Mouse (Mus musculus): ENCODE data around the gene Gpbar1. TPM values are rescaled to one million over a fixed set of nuclear protein-coding genes. Genes with fewer than 3 reads are reported as not detected.

Gpbar1 gene
- polyA plus RNA-seq, 1 experiment = 0.14 TPM

GRCm38 (mm10) chr1:74294090-74294643 is 15.8 kb downstream of the Gpbar1 start:
- WGBS = 90% methylated on average over 3 of the region's 3 CpGs

GRCm38 (mm10) chr1:74294733-74295455 is 16.5 kb downstream of the Gpbar1 start:
- H3K27ac ChIP-seq (ENCODE audit: insufficient read depth, low read length) = peak overlapping the region; percentile 59
- TF ChIP-seq POLR2A (IDR thresholded peaks at IDR 0.05; ENCODE audit: low read depth, low read length) = no peak
- no peak for TF ChIP-seq CTCF (IDR thresholded peaks at IDR 0.05; ENCODE audit: extremely low read depth, insufficient read depth, insufficient read length, insufficient replicate concordance)
- 90% methylated on average over 6 of the region's 6 CpGs for WGBS
- peaks cover 1% of the 10 kb centered on the region; the same call in 1 of the 2 replicates for H3K36me3 ChIP-seq (ENCODE audit: control insufficient read depth, insufficient read depth, low read length)
- DNase-seq (ENCODE audit: low read depth in 1 of 2, low spot score in 2 of 2) = no peak
- no peaks in the 10 kb centered on the region for H3K27me3 ChIP-seq (ENCODE audit: control insufficient read depth, insufficient read depth, low read length)
- peaks cover 4% of the 10 kb centered on the region; the same call in 1 of the 2 replicates for H3K4me1 ChIP-seq (ENCODE audit: control insufficient read depth, insufficient read depth, insufficient read length)
- no peak overlapping the region for H3K4me3 ChIP-seq (ENCODE audit: extremely low read depth, insufficient read depth, insufficient read length)

More at GRCm38 (mm10) chr1:74294090-74294643, 15.8 kb downstream of the Gpbar1 start:
- TF ChIP-seq POLR2A (IDR thresholded peaks at IDR 0.05; ENCODE audit: low read depth, low read length) (no peak), CTCF (IDR thresholded peaks at IDR 0.05; ENCODE audit: extremely low read depth, insufficient read depth, insufficient read length, insufficient replicate concordance) (no peak)
- Histone ChIP-seq H3K4me1 (ENCODE audit: control insufficient read depth, insufficient read depth, insufficient read length) (peaks cover 4% of the 10 kb centered on the region; the same call in 1 of the 2 replicates), H3K36me3 (ENCODE audit: control insufficient read depth, insufficient read depth, low read length) (peaks cover 1% of the 10 kb centered on the region; the same call in 1 of the 2 replicates), H3K27ac (ENCODE audit: insufficient read depth, low read length) (no peak overlapping the region), H3K27me3 (ENCODE audit: control insufficient read depth, insufficient read depth, low read length) (no peaks in the 10 kb centered on the region), H3K4me3 (ENCODE audit: extremely low read depth, insufficient read depth, insufficient read length) (no peak overlapping the region)
- DNase-seq (ENCODE audit: low read depth in 1 of 2, low spot score in 2 of 2) = no peak

DNA sequence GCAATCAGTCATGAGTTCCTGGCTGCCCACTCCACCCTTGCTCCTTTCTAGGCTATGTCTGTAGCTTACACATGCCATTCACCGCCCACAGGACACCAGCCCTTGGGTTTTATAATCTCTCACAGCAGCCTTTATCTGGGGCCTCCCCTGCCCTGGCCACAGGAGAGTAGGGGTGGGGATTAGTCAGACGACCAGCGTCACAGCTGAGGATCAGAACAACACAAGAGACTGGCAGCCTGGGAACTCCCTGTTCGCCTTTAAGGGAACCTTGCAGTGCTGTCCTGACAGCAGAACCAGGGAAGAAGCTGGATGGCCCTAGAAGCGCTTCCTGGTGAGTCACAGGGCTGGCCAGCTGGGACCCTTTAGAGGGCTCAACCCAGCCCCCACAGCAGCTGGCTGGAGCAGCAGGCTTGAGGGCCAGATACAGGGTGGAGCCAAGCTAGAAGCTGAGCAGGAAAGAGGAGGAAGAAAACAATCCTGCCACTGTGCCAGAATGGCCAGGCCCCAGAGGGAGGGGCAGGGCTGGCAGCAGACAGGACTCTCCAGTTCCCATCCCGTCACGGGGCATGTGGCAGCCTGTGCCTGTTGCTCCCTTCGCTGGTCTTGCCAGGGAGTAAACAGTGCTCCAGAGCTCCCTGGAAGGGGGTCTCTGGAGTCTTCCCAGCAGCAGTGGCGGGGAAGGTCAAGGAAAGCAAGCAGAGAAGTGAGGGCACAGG is 17.3 kb downstream of the Gpbar1 start:
- Histone ChIP-seq H3K4me1 (ENCODE audit: control insufficient read depth, insufficient read depth, insufficient read length) (peaks cover 4% of the 10 kb centered on the region; the same call in 1 of the 2 replicates), H3K27ac (ENCODE audit: insufficient read depth, low read length) (peak overlapping the region; percentile 59), H3K36me3 (ENCODE audit: control insufficient read depth, insufficient read depth, low read length) (0 out of 2 replicates have a peak, but pooled peaks cover 1% of the 10 kb centered on the region), H3K4me3 (ENCODE audit: extremely low read depth, insufficient read depth, insufficient read length) (no peak overlapping the region), H3K27me3 (ENCODE audit: control insufficient read depth, insufficient read depth, low read length) (no peaks in the 10 kb centered on the region)
- no peak for TF ChIP-seq CTCF (IDR thresholded peaks at IDR 0.05; ENCODE audit: extremely low read depth, insufficient read depth, insufficient read length, insufficient replicate concordance)
- no peak for TF ChIP-seq POLR2A (IDR thresholded peaks at IDR 0.05; ENCODE audit: low read depth, low read length)
- 51% methylated on average over 9 of the region's 9 CpGs for WGBS
- DNase-seq (ENCODE audit: low read depth in 1 of 2, low spot score in 2 of 2) = peak in 1 of 2 experiments; percentile 30

DNA sequence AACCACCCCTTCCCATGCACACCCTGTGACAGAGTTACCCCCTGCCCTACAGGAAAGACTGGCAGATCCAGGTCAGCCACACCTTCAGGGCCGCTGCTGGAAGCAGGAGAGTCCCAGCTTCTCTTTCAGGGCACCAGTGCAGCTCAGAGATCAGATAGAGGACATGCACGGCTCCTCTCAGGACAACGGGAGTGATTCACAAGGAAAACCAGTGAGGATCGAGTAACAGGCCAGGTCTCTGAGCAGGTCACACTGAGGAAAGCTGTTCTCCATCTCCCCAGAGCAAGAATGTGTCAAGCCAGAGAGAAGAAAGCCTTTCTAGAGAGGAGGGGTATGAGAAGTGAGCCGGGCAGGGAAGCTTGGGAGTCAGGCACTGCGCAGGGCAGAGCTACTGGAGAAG is 18.1 kb downstream of the Gpbar1 start:
- TF ChIP-seq CTCF (IDR thresholded peaks at IDR 0.05; ENCODE audit: extremely low read depth, insufficient read depth, insufficient read length, insufficient replicate concordance) (no peak), POLR2A (IDR thresholded peaks at IDR 0.05; ENCODE audit: low read depth, low read length) (no peak)
- Histone ChIP-seq H3K27ac (ENCODE audit: insufficient read depth, low read length) (peak overlapping the region; percentile 59; the same call in 1 of the 2 replicates), H3K27me3 (ENCODE audit: control insufficient read depth, insufficient read depth, low read length) (no peaks in the 10 kb centered on the region), H3K4me3 (ENCODE audit: extremely low read depth, insufficient read depth, insufficient read length) (no peak overlapping the region), H3K4me1 (ENCODE audit: control insufficient read depth, insufficient read depth, insufficient read length) (peaks cover 4% of the 10 kb centered on the region; the same call in 1 of the 2 replicates), H3K36me3 (ENCODE audit: control insufficient read depth, insufficient read depth, low read length) (0 out of 2 replicates have a peak, but pooled peaks cover 1% of the 10 kb centered on the region)
- DNase-seq (ENCODE audit: low read depth in 1 of 2, low spot score in 2 of 2) = no peak
- 80% methylated on average over 6 of the region's 6 CpGs for WGBS

DNA sequence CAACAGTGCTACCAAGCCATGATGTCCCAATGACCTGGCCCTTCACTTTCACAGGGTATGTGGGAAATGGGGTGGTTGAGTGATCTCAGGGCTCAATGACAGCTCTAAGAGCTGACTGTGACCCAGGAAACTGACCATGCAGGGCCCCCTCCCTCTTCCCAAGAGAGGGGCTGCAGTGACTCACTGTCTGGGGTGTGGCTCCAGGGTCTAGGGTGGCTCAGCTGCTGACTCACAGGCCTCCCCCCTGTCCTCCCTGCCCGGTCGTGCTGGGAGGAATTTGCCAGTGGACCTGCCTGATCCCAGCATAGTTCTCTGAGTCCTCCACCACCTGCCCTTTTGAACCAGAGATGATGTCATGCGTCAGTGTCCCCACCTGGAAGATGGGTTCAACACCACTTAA is 18.9 kb downstream of the Gpbar1 start:
- WGBS = 78% methylated on average over 3 of the region's 3 CpGs
- H3K4me3 ChIP-seq (ENCODE audit: extremely low read depth, insufficient read depth, insufficient read length) = no peak overlapping the region
- no peak for DNase-seq (ENCODE audit: low read depth in 1 of 2, low spot score in 2 of 2)
- TF ChIP-seq CTCF (IDR thresholded peaks at IDR 0.05; ENCODE audit: extremely low read depth, insufficient read depth, insufficient read length, insufficient replicate concordance) (no peak), POLR2A (IDR thresholded peaks at IDR 0.05; ENCODE audit: low read depth, low read length) (no peak)
- H3K27me3 ChIP-seq (ENCODE audit: control insufficient read depth, insufficient read depth, low read length) = no peaks in the 10 kb centered on the region
- no peak overlapping the region; the same call in 1 of the 2 replicates for H3K27ac ChIP-seq (ENCODE audit: insufficient read depth, low read length)
- H3K36me3 ChIP-seq (ENCODE audit: control insufficient read depth, insufficient read depth, low read length) = no peaks in the 10 kb centered on the region
- H3K4me1 ChIP-seq (ENCODE audit: control insufficient read depth, insufficient read depth, insufficient read length) = peaks cover 4% of the 10 kb centered on the region; the same call in 1 of the 2 replicates

DNA sequence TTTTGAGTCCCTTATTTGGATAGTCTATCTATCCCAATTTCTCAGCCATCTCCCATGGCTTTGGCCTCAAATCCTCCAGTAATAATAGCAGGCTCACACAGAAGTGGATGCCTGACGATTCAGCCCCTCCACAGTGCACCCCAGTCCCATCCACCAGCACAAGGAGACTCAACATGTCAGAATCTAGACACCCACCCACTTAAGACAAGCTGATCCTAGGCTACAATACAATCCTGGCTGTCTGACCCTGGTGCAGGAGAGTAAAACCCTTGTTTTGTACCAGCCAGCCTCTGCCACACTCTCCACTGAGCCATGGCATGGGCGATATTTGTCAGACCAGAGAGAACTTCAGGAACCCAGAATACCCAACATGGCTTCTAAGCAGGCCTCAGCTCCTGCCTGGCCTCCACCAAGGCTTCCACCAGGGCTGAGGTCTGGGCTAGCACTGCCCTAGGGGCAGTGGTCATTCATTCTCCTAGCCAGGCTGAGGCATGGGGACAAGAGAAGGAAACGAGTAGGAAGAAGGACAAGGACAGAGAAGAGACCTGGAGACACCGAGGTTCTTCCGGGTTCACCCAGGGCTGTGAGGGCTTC is 19.9 kb downstream of the Gpbar1 start:
- H3K27me3 ChIP-seq (ENCODE audit: control insufficient read depth, insufficient read depth, low read length) = no peaks in the 10 kb centered on the region
- WGBS = 95% methylated on average over 5 of the region's 5 CpGs
- no peaks in the 10 kb centered on the region for H3K36me3 ChIP-seq (ENCODE audit: control insufficient read depth, insufficient read depth, low read length)
- H3K27ac ChIP-seq (ENCODE audit: insufficient read depth, low read length) = no peak overlapping the region
- peaks cover 4% of the 10 kb centered on the region; the same call in 1 of the 2 replicates for H3K4me1 ChIP-seq (ENCODE audit: control insufficient read depth, insufficient read depth, insufficient read length)
- H3K4me3 ChIP-seq (ENCODE audit: extremely low read depth, insufficient read depth, insufficient read length) = no peak overlapping the region
- TF ChIP-seq CTCF (IDR thresholded peaks at IDR 0.05; ENCODE audit: extremely low read depth, insufficient read depth, insufficient read length, insufficient replicate concordance) (no peak), POLR2A (IDR thresholded peaks at IDR 0.05; ENCODE audit: low read depth, low read length) (no peak)
- no peak for DNase-seq (ENCODE audit: low read depth in 1 of 2, low spot score in 2 of 2)
